Mouse (Mus musculus) olfactory bulb, adult 2 months (tissue): Measurements from ENCODE around the gene Cyp2u1.

Experiments used
- CTCF ChIP-seq: fragments of 200-500 bp; IDR thresholded peaks from 2 replicates; pipeline ENCODE4 v1.5.1; 2012; ENCODE audit warnings: low read depth, mild to moderate bottlenecking, low read length, moderate library complexity; ENCODE audit not compliant: insufficient read depth
- POLR2A ChIP-seq: fragments of 200-500 bp; IDR thresholded peaks from 2 replicates; pipeline ENCODE4 v1.6.1; 2012; ENCODE audit warnings: mild to moderate bottlenecking, low read depth, low read length, moderate library complexity; ENCODE audit not compliant: insufficient read depth

GRCm38 (mm10) chr3:131247851-131248250 is 55.2 kb downstream of the Cyp2u1 start:
- no peak for TF ChIP-seq CTCF
- TF ChIP-seq POLR2A, result no peak
